Mouse (Mus musculus) natural killer cell, adult 2 months (primary cell): ENCODE data around the gene Cep350.

Experiments
- DNase-seq, 2 experiments: peaks; one replicate each; pipeline ENCODE4 v3.0.0; 2022; ENCODE audit warnings: low spot score in 2 of 2

The Cep350 gene

GRCm38 (mm10) chr1:155973068-155973718 lies at the start of gene Cep350:
Cep350 (minus strand) TSS chr1:155973255.
- DNase-seq: peak; percentile 95

- DNase-seq: no peak
Observed at GRCm38 (mm10) chr1:156020402-156020801, 47.3 kb upstream of the Cep350 start.

GRCm38 (mm10) chr1:156019800-156020199 lies 46.7 kb upstream of the Cep350 start:
- no peak for DNase-seq

- peak in 1 of 2 experiments; percentile 7 for DNase-seq
Observed at GRCm38 (mm10) chr1:156009003-156009402, 35.9 kb upstream of the Cep350 start.

- DNase-seq: no peak
Observed at GRCm38 (mm10) chr1:156005906-156006305, 32.9 kb upstream of the Cep350 start.

GRCm38 (mm10) chr1:156003201-156003935 lies 30.3 kb upstream of the Cep350 start:
- DNase-seq: no peak

- DNase-seq: no peak
Observed at GRCm38 (mm10) chr1:156002366-156002765, 29.3 kb upstream of the Cep350 start.

GRCm38 (mm10) chr1:155995612-155996011 lies 22.6 kb upstream of the Cep350 start:
- DNase-seq: no peak

- no peak for DNase-seq
Observed at GRCm38 (mm10) chr1:155994524-155994923, 21.5 kb upstream of the Cep350 start.

- DNase-seq: no peak
Observed at GRCm38 (mm10) chr1:155990391-155990790, 17.3 kb upstream of the Cep350 start.

- no peak for DNase-seq
Observed at GRCm38 (mm10) chr1:155989387-155989786, 16.3 kb upstream of the Cep350 start.

GRCm38 (mm10) chr1:155987625-155988024 lies 14.6 kb upstream of the Cep350 start:
- no peak for DNase-seq

GRCm38 (mm10) chr1:155974931-155975330 lies 1.9 kb upstream of the Cep350 start:
- DNase-seq: no peak

GRCm38 (mm10) chr1:155973719-155974379 lies 794 bp upstream of the Cep350 start:
- DNase-seq: no peak

GRCm38 (mm10) chr1:155972146-155973067 lies 648 bp downstream of the Cep350 start:
- peak in 1 of 2 experiments; percentile 5 for DNase-seq

GRCm38 (mm10) chr1:155949170-155949569 lies 23.9 kb downstream of the Cep350 start:
- DNase-seq: no peak

- no peak for DNase-seq
Observed at GRCm38 (mm10) chr1:155944361-155944760, 28.7 kb downstream of the Cep350 start.

- DNase-seq: no peak
Observed at GRCm38 (mm10) chr1:155937416-155937815, 35.6 kb downstream of the Cep350 start.

- DNase-seq: no peak
Observed at GRCm38 (mm10) chr1:155934702-155935101, 38.4 kb downstream of the Cep350 start.

GRCm38 (mm10) chr1:155903561-155903960 lies 69.5 kb downstream of the Cep350 start:
- no peak for DNase-seq

GRCm38 (mm10) chr1:155901348-155901747 lies 71.7 kb downstream of the Cep350 start:
- DNase-seq: no peak

- no peak for DNase-seq
Observed at GRCm38 (mm10) chr1:155894382-155894781, 78.7 kb downstream of the Cep350 start.
